Mouse (Mus musculus) forebrain, embryonic 13.5 days (tissue): ENCODE data around the gene Gm28374. TPM values are rescaled to one million over a fixed set of nuclear protein-coding genes. Genes with fewer than 3 reads are reported as not detected.
"Not testable (repeated sequence)": the region's sequence is repeated elsewhere in the genome, so short reads cannot be mapped to it uniquely, and the experiment has no call there.

ENCODE experiments used
- ATAC-seq: fragments of 200-750 bp; cut with Nextera tagmentation; 2 replicates; pipeline ENCODE4 v1.8.0; 2017
- H3K27ac ChIP-seq: fragments of 300-500 bp; sonication (generic); 2 replicates; pipeline ENCODE4 v1.5.1; 2015; ENCODE audit warnings: inconsistent platforms, mild to moderate bottlenecking, moderate library complexity
- H3K27me3 ChIP-seq: fragments of 300-500 bp; sonication (generic); 2 replicates; pipeline ENCODE4 v1.6.1; 2015; ENCODE audit warnings: mild to moderate bottlenecking, inconsistent platforms
- H3K36me3 ChIP-seq: fragments of 300-500 bp; sonication (generic); 2 replicates; pipeline ENCODE4 v1.6.1; 2015; ENCODE audit warnings: mild to moderate bottlenecking, inconsistent platforms; ENCODE audit not compliant: poor library complexity, severe bottlenecking
- H3K4me1 ChIP-seq: fragments of 300-500 bp; sonication (generic); 2 replicates; pipeline ENCODE4 v1.6.1; 2015; ENCODE audit warnings: inconsistent platforms
- H3K4me2 ChIP-seq: fragments of 300-500 bp; sonication (generic); 2 replicates; pipeline ENCODE4 v1.6.1; 2015; ENCODE audit warnings: inconsistent platforms, mild to moderate bottlenecking, moderate library complexity
- H3K4me3 ChIP-seq: fragments of 300-500 bp; sonication (generic); 2 replicates; pipeline ENCODE4 v1.5.1; 2015; ENCODE audit warnings: mild to moderate bottlenecking, inconsistent platforms
- H3K9ac ChIP-seq: fragments of 300-500 bp; sonication (generic); 2 replicates; pipeline ENCODE4 v1.6.1; 2015; ENCODE audit warnings: mild to moderate bottlenecking, inconsistent platforms
- H3K9me3 ChIP-seq: fragments of 300-500 bp; sonication (generic); replicated peaks from 2 replicates; pipeline ENCODE4 v1.6.1; 2016; ENCODE audit warnings: inconsistent platforms
- WGBS: fragments of 180-500 bp; shearing (Covaris S2); methylation state at CpG from one replicate; pipeline ENCODE4 v1.1.7; 2015; 5-methylcytosine and 5-hydroxymethylcytosine counted together
- polyA plus RNA-seq: library from polyadenylated mRNA; unstranded; fragments of >200 nt; fragmentation: Nextera tagmentation; extraction: Ambion mirVana; gene quantifications from 2 replicates; pipeline ENCODE4 v1.2.1, GENCODE M21; 2015

Gm28374 gene
- polyA plus RNA-seq = 1.9 and 3.1 TPM in 2 replicates

DNA sequence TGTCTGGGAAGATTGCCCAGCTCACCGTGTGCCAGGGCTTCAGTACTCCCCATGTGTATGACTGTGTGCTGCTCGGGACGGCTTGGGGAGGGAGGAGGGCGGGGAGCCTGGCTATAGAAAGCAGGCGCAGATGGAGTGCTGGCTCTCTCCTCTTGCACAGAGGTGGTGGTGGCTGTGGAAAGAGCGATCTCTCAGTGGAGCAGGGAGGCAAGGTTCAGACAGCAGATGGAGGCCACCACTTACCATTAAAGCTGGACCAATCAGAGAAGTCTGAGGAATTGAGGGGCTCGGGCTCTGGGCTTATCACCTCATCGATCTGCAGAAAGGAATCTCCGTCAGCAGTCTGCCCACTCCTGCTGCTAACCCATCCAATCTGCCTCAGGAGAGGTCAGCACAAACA, at the start of gene Gm28374:
Gm28374 (minus strand) TSS at position 101 of the 400 bp plus-strand sequence.
- H3K4me3 ChIP-seq = no peak within 1 kb of the TSS
- no peak within 1 kb of the TSS for H3K9ac ChIP-seq
- no peaks in the 10 kb centered on the region for H3K27me3 ChIP-seq
- no peaks in the 10 kb centered on the region for H3K9me3 ChIP-seq
- no peak for ATAC-seq
- H3K4me2 ChIP-seq = no peak within 1 kb of the TSS
- WGBS = 94% methylated on average over 9 of the region's 9 CpGs
- peaks cover 33% of the 10 kb centered on the region for H3K4me1 ChIP-seq
- peaks cover 31% of the 10 kb centered on the region for H3K36me3 ChIP-seq
- H3K27ac ChIP-seq = no peak within 1 kb of the TSS

DNA sequence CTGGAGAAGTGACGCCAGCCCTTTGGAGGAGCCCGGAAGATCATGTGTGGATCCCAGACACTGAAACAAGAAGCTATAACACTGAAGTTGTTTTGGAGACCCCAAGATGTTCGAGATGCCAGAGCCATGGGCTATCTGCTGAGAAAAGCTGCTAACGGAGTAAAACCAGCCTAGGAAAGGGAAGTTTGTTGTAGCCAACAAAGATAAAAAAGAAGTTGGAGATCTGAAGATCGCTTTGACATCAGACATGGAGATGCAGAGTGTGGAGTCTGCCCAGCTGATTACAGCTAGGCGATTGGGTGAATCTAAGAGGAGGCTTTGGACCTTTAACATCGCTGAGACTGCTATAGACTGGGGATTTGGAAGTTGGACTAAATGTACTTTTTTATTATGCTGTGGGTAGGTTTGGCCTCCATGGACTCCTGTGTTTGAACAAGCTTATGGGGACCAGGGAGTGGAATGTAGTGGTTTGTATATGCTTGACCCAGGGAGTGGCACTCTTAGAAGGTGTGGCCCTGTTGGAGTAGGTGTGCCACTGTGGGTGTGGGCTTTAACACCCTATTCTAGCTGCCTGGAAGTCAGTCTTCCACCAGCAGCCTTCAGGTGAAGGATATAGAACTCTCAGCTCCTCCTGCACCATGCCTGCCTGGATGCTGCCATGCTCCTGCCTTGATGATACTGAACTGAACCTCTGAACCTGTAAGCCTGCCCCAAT, 48.5 kb upstream of the Gm28374 start:
- not testable (repeated sequence) for H3K27ac ChIP-seq, H3K9me3 ChIP-seq, H3K4me1 ChIP-seq, H3K4me3 ChIP-seq, ATAC-seq, H3K9ac ChIP-seq, H3K4me2 ChIP-seq, H3K27me3 ChIP-seq
- peaks cover 28% of the 10 kb centered on the region for H3K36me3 ChIP-seq
- WGBS = 84% methylated on average over 7 of the region's 7 CpGs

DNA sequence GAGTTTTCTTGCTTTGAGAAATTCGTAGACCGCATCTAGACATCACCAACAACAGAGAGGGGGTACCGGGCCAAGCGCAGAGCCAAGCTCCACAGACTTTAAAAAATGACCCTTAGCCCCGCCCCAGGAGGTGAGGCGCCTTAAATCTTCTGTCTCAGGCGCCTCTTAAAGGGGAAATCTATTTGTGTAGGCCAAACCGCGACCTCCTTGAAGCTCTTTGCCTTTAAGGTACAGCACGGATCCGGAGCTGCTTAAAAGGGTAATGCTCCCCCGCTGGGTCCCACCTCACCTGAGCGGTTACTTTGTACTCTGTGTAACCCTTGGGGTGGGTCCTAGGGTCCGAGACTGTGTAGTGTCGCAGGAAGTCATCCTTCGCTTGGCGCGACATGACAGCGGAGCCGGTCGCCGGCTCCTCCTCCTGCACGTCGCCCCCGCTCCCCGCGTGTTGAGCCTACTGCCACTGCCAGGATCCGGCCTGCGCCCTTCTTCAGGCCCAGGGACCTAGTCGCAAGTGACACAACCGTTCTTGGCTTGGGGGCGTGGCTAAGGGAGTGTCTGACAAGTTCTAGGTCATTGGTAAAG, 45.8 kb upstream of the Gm28374 start, which contains the start of gene Snx15:
Snx15 (minus strand) TSS at position 545 of the 582 bp plus-strand sequence.
- peak within 1 kb of the TSS; percentile 70 for H3K4me2 ChIP-seq
- H3K9ac ChIP-seq = peak within 1 kb of the TSS; percentile 75
- H3K4me3 ChIP-seq = peak within 1 kb of the TSS; percentile 55
- no peaks in the 10 kb centered on the region for H3K9me3 ChIP-seq
- peak; percentile 94 for ATAC-seq
- H3K27ac ChIP-seq = peak within 1 kb of the TSS; percentile 84
- H3K27me3 ChIP-seq = no peaks in the 10 kb centered on the region
- under 1% methylated on average over 32 of the region's 32 CpGs for WGBS
- H3K36me3 ChIP-seq = peaks cover 5% of the 10 kb centered on the region; the same call in 1 of the 2 replicates
- peaks cover 11% of the 10 kb centered on the region; the same call in 1 of the 2 replicates for H3K4me1 ChIP-seq

DNA sequence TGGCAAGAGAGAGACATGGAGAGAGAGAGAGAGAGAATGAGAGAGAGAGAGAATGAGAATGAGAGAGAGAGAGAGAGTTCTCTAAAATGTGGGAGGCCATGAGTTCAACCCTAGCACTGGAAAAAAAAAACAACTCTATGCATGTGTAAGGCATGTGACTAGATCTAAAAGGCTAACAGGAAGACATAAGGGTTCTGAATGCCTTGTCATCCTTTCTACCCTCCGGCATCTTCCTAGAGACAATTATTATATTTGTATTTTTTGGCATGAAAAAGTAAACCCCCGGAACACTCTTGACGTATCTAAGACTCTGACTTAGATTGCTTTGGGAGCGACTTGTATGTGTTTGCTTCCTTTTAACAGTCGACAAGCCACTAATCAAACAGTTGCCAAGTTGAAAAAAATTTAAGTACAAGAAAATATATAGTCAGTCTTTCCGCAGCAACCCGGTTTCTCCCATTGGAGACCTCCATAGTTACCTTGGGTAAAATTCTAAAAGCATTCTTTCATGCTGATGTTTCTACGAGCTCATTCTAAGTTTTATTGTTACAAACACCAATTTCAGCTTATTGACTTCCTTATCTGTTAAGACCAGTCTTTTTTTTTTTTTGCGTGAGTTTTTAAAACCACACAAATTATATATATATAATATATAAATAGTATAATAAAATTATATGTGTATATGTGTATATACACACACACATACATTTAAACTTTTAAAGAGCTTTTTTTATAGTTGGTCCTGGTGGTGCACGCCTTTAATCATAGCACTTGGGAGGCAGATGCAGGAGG, 44.9 kb upstream of the Gm28374 start:
- Histone ChIP-seq H3K4me3 (peak overlapping the region; percentile 55), H3K27me3 (no peaks in the 10 kb centered on the region), H3K27ac (no peak overlapping the region), H3K4me2 (peak overlapping the region; percentile 70), H3K36me3 (no peaks in the 10 kb centered on the region), H3K9me3 (no peaks in the 10 kb centered on the region), H3K4me1 (peaks cover 11% of the 10 kb centered on the region; the same call in 1 of the 2 replicates), H3K9ac (peak overlapping the region; percentile 75; the same call in 1 of the 2 replicates)
- 75% methylated on average over 10 of the region's 10 CpGs for WGBS
- no peak for ATAC-seq

DNA sequence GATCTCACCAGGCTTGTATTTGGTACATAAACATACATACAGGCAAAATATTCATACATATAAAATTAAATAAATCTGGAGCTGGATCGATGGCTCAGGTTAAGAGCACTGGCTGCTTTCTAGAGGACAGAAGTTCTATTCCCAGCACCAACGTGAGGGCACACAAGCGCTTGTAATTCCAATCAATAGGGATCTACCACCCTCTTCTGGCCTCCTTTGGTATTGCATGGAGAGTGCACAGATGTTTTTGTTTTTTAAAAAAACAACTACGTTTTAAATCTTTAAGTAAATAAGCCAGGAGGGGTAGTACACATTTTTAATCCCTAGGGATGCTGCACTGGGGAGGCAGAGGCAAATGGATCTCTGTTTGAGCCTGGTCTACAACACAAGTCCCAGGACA, 44.2 kb upstream of the Gm28374 start:
- Histone ChIP-seq H3K4me1 (peaks cover 11% of the 10 kb centered on the region; the same call in 1 of the 2 replicates), H3K27me3 (no peaks in the 10 kb centered on the region), H3K4me3 (no peak overlapping the region), H3K9me3 (no peaks in the 10 kb centered on the region), H3K4me2 (no peak overlapping the region), H3K36me3 (no peaks in the 10 kb centered on the region), H3K9ac (no peak overlapping the region), H3K27ac (no peak overlapping the region)
- no peak for ATAC-seq
- 21% methylated on average over 4 of the region's 4 CpGs for whole genome bisulfite sequencing

DNA sequence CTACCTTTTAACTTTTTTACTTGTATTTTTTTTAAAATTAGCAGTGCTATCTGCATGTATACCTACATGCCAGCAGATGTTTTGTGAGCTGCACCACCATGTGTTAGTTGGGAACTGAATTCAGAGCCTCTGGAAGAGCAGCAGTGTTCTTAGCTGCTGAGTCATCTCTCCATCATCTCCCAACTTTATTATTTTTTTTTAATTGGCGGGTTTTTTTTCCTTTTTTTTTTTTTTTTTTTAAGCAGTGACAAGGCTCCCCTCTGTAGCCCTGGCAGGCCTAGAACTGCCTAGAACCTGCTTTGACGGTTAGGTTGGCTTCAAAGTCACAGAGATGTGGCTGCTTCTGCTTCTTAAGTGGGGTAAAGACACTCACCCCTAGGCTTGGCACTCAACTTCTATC, 42.8 kb upstream of the Gm28374 start:
- Histone ChIP-seq H3K4me3 (no peak overlapping the region), H3K27ac (no peak overlapping the region), H3K4me1 (peaks cover 12% of the 10 kb centered on the region), H3K9me3 (no peaks in the 10 kb centered on the region), H3K27me3 (no peaks in the 10 kb centered on the region), H3K36me3 (0 out of 2 replicates have a peak, but pooled peaks cover 7% of the 10 kb centered on the region), H3K9ac (no peak overlapping the region), H3K4me2 (no peak overlapping the region)
- no peak for ATAC-seq
- 71% methylated on average over 2 of the region's 2 CpGs for WGBS

DNA sequence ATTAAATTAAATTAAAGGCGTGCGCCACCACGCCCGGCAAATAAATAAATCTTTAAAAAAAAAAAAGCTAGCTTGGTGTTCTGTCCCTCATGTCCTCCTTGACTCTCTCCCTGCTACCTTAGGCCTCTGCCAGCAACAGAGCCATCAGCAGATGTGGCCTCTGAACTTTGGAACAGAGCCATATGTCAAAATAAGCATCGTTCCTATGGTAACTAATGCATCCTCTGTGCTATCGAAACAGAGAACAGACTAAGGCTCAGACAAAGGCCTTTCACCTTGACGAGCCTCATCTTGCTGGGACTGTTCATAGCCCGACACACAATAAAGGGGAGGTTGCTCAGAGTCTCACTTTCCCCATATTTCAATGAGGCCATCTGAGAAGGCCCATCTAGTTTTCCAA, 41.3 kb upstream of the Gm28374 start:
- Histone ChIP-seq H3K27me3 (no peaks in the 10 kb centered on the region), H3K36me3 (0 out of 2 replicates have a peak, but pooled peaks cover 7% of the 10 kb centered on the region), H3K4me2 (no peak overlapping the region), H3K4me1 (peaks cover 21% of the 10 kb centered on the region), H3K9me3 (no peaks in the 10 kb centered on the region), H3K4me3 (no peak overlapping the region), H3K27ac (no peak overlapping the region), H3K9ac (no peak overlapping the region)
- no peak for ATAC-seq
- 67% methylated on average over 8 of the region's 8 CpGs for WGBS

DNA sequence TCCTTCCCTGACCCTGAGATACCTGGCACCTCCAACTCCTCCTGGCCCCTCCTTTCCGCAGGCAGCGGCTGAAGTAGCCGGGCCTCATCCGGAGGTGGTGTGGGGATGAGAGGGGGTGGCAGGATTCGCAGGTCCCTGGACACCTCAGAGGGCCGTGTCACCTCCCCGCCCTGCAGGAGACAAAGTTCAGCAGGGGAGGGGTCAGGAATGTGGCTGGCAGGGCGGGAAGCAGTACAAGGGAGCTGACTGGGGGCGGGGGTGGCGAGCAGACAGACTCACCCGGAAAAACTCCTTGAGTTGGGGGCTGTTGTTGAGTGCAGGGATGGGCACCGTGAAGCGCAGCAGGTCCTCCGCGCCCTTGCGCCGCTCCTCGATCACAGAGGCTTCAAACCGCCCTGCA, 39.7 kb upstream of the Gm28374 start:
- 0 out of 2 replicates have a peak overlapping the region, but pooled peaks have one; percentile 37 for H3K9ac ChIP-seq
- H3K4me1 ChIP-seq = peaks cover 29% of the 10 kb centered on the region
- no peak for ATAC-seq
- no peak overlapping the region for H3K4me2 ChIP-seq
- H3K27me3 ChIP-seq = no peaks in the 10 kb centered on the region
- no peaks in the 10 kb centered on the region for H3K9me3 ChIP-seq
- WGBS = 39% methylated on average over 19 of the region's 19 CpGs
- H3K27ac ChIP-seq = no peak overlapping the region
- H3K36me3 ChIP-seq = 0 out of 2 replicates have a peak, but pooled peaks cover 7% of the 10 kb centered on the region
- no peak overlapping the region for H3K4me3 ChIP-seq

DNA sequence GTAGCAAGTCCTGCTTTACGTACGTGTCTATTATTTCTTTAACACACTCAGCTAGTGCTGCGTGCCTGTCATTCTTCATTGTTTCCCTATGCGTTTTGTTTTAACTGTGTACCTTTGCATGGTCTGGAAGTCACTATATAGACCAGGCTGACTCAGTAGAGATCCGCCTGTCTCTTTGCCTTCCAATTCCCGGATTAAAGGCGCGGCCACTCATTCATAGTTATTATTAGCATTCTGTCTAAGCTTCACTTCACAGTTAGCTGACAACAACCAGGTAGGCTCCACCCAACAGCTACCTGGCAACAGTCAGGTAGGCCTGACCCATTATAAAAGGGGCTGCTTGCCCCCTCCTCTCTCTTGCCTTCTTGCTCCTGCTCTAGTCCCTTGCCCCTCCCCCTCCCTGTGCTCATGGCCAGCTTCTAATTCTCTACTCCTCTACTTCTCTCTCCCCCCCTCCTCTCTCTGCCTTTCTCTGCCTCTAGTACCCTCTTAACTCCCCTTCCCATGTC, 36.7 kb upstream of the Gm28374 start:
- WGBS = 1% methylated on average over 8 of the region's 8 CpGs
- peaks cover 35% of the 10 kb centered on the region for H3K4me1 ChIP-seq
- peak overlapping the region; percentile 61 for H3K4me3 ChIP-seq
- H3K27me3 ChIP-seq = no peaks in the 10 kb centered on the region
- H3K27ac ChIP-seq = peak overlapping the region; percentile 92
- ATAC-seq = peak; percentile 55
- peak overlapping the region; percentile 90 for H3K9ac ChIP-seq
- H3K4me2 ChIP-seq = peak overlapping the region; percentile 87
- no peaks in the 10 kb centered on the region for H3K9me3 ChIP-seq
- peaks cover 35% of the 10 kb centered on the region for H3K36me3 ChIP-seq

DNA sequence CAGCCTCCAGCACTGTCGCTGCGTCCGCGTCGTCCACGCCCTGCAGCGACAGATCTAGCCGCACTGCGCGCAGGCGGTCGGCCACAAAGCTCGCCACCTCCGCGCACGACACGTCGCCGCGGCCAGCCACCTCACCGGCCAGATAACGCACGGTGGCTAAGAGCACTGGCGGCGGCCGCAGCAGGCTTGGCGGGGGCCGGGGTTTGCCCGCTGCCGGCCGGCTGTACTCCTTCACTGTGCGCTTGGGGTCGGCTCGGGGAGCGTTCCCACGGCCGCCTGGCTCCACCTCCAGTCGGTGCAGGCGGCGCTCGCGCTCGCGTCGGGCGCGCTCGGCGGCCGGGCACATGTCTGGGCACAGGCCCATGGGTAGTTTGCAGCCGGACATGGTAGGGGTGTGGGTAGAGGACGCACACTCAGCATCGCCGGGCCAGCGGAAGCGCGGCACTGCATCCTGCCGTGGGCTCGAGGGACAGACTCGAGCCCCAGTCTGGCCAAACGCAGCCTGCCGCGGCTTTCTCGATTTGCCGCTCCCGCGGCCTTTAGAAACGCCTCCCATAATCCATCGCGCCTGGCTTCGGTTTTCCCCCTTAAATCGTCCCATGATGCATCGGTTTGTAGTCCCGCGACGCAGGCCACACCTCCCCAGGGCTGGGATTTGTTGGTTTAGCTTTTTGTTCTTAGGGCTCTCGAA, 36.1 kb upstream of the Gm28374 start, which contains the start of gene Sac3d1:
Sac3d1 (minus strand) TSS at position 665 of the 691 bp plus-strand sequence.
- Histone ChIP-seq H3K27me3 (no peaks in the 10 kb centered on the region), H3K27ac (peak within 1 kb of the TSS; percentile 92), H3K4me2 (peak within 1 kb of the TSS; percentile 87), H3K36me3 (peaks cover 36% of the 10 kb centered on the region), H3K4me1 (peaks cover 30% of the 10 kb centered on the region), H3K9me3 (no peaks in the 10 kb centered on the region), H3K4me3 (peak within 1 kb of the TSS; percentile 61), H3K9ac (peak within 1 kb of the TSS; percentile 90)
- ATAC-seq = peak; percentile 93
- WGBS = under 1% methylated on average over 61 of the region's 77 CpGs

DNA sequence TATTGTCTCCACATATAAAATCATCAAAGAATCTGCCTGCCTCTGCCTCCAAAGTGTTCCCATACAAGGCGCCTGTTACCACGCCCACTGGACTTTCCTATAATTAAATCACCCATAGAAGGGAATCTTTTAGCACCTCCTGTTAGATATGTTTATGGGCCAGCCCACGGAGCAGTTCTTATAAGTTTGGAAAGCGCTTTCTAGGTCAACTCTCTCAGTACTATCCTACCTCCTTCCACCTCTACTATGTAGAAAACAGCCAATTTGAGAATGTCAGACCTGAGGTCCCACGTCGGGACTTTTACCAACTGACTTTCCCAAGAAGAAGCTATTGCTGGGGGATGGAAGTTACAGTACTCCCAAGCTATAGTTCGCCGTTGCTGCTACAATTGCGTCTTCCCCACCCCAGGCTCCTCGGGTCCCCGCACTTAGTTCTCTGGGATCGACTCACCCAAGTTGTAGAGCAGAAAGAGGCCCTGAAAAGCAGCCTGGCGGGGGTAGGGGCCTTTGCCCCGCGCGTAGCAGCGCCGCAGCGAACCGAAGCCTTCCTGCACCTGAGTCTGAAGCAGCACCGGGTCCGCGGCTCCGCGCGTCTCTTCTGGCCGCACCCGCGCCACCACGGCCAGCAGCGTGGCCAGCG, 35.4 kb upstream of the Gm28374 start:
- Histone ChIP-seq H3K4me3 (peak overlapping the region; percentile 61), H3K27me3 (no peaks in the 10 kb centered on the region), H3K4me2 (peak overlapping the region; percentile 87), H3K27ac (peak overlapping the region; percentile 92), H3K36me3 (peaks cover 43% of the 10 kb centered on the region), H3K9ac (peak overlapping the region; percentile 90), H3K9me3 (no peaks in the 10 kb centered on the region), H3K4me1 (peaks cover 30% of the 10 kb centered on the region)
- 4% methylated on average over 32 of the region's 32 CpGs for WGBS
- ATAC-seq = no peak
